Mouse (Mus musculus) forebrain, embryonic 14.5 days (tissue): ENCODE data around the gene Mfap2. TPM values are rescaled to one million over a fixed set of nuclear protein-coding genes. Genes with fewer than 3 reads are reported as not detected.

ENCODE experiments used
- polyA plus RNA-seq: library from polyadenylated mRNA; unstranded; fragments of >200 nt; fragmentation: Nextera tagmentation; extraction: Ambion mirVana; gene quantifications from 2 replicates; pipeline ENCODE4 v1.2.1, GENCODE M21; 2014

Gene Mfap2
- polyA plus RNA-seq, 1 experiment from 2014 or later: 287 TPM

Other genes starting within 250 kb of the Mfap2 start
- gene Padi4, start 236.2 kb upstream of the Mfap2 start, polyA plus RNA-seq: not detected in 2 replicates
- not detected in 2 replicates for gene Padi3, start 199.8 kb upstream of the Mfap2 start, polyA plus RNA-seq
- gene Padi1, start 164.6 kb upstream of the Mfap2 start, polyA plus RNA-seq: 0.05 TPM in 1 of 2 replicates, not detected in the other
- gene Padi2, start 104.1 kb upstream of the Mfap2 start, polyA plus RNA-seq: 0.27 and 0.31 TPM in 2 replicates
- gene Sdhb, start 49.2 kb upstream of the Mfap2 start, polyA plus RNA-seq: 508 and 541 TPM in 2 replicates
- gene Atp13a2, start 23.5 kb upstream of the Mfap2 start, polyA plus RNA-seq: 79.9 and 110 TPM in 2 replicates
- gene Crocc, start 50.1 kb downstream of the Mfap2 start, polyA plus RNA-seq: 6.6 and 7.8 TPM in 2 replicates
- 36.6 and 41.8 TPM in 2 replicates for gene Necap2, start 67.9 kb downstream of the Mfap2 start, polyA plus RNA-seq
- 0.19 TPM in 1 of 2 replicates, not detected in the other for gene Spata21, start 77.9 kb downstream of the Mfap2 start, polyA plus RNA-seq
- gene Szrd1, start 129.4 kb downstream of the Mfap2 start, polyA plus RNA-seq: 37.0 and 38.9 TPM in 2 replicates
- 22.3 and 29.5 TPM in 2 replicates for gene Fbxo42, start 137.5 kb downstream of the Mfap2 start, polyA plus RNA-seq
- gene Rsg1, start 203.5 kb downstream of the Mfap2 start, polyA plus RNA-seq: 6.5 and 6.7 TPM in 2 replicates
- 0.65 and 1.1 TPM in 2 replicates for gene Arhgef19, start 229.1 kb downstream of the Mfap2 start, polyA plus RNA-seq